Mouse (Mus musculus) heart, postnatal 0 days (tissue): ENCODE results near the gene Slc2a10.
"Not testable (repeated sequence)": the region's sequence is repeated elsewhere in the genome, so short reads cannot be mapped to it uniquely, and the experiment has no call there.

Experiments used
- CTCF ChIP-seq: IDR thresholded peaks from 2 replicates; pipeline ENCODE4 v1.5.1; 2016; ENCODE audit warnings: antibody characterized with exemption, control low read depth, low read depth
- EP300 ChIP-seq: IDR thresholded peaks from 2 replicates; pipeline ENCODE4 v1.6.1; 2016; ENCODE audit warnings: antibody characterized with exemption, low read depth

- TF ChIP-seq EP300, CTCF: not testable (repeated sequence)
Measured at GRCm38 (mm10) chr2:165510914-165511458, 7.4 kb downstream of the Slc2a10 start.
